Mouse (Mus musculus): ENCODE results near the gene Klrb1c.
A peak's percentile ranks its signal among the peaks of the same experiment; 100 is the strongest.
"Not testable (repeated sequence)": the region's sequence is repeated elsewhere in the genome, so short reads cannot be mapped to it uniquely, and the experiment has no call there.

The Klrb1c gene

GRCm38 (mm10) chr6:128789115-128789514, at the start of gene Klrb1c:
Gene Klrb1c (minus strand): TSS chr6:128789215.
- no peak for DNase-seq (ENCODE audit: low spot score)

- peak; percentile 19 for DNase-seq (ENCODE audit: low spot score)
Measured at GRCm38 (mm10) chr6:128837454-128838341, 48.7 kb upstream of the Klrb1c start.

GRCm38 (mm10) chr6:128836955-128837334, 47.9 kb upstream of the Klrb1c start:
- DNase-seq (ENCODE audit: low spot score) = no peak

- DNase-seq (ENCODE audit: low spot score) = no peak
Measured at GRCm38 (mm10) chr6:128836191-128836954, 47.4 kb upstream of the Klrb1c start.

GRCm38 (mm10) chr6:128835571-128835970, 46.6 kb upstream of the Klrb1c start:
- DNase-seq (ENCODE audit: low spot score) = no peak

GRCm38 (mm10) chr6:128833046-128833445, 44.0 kb upstream of the Klrb1c start:
- DNase-seq (ENCODE audit: low spot score) = no peak

- no peak for DNase-seq (ENCODE audit: low spot score)
Measured at GRCm38 (mm10) chr6:128829837-128830236, 40.8 kb upstream of the Klrb1c start.

GRCm38 (mm10) chr6:128826781-128827180, 37.8 kb upstream of the Klrb1c start:
- DNase-seq (ENCODE audit: low spot score) = no peak

- no peak for DNase-seq (ENCODE audit: low spot score)
Measured at GRCm38 (mm10) chr6:128826132-128826531, 37.1 kb upstream of the Klrb1c start, which contains the start of the genes Gm44511 and Klrb1b. Gene Gm44511 (minus strand): TSS chr6:128826315. Gene Klrb1b (minus strand): TSS chr6:128826331.

GRCm38 (mm10) chr6:128818083-128818802, 29.2 kb upstream of the Klrb1c start:
- no peak for DNase-seq (ENCODE audit: low spot score)

- DNase-seq (ENCODE audit: low spot score) = no peak
Measured at GRCm38 (mm10) chr6:128808532-128808931, 19.5 kb upstream of the Klrb1c start.

- DNase-seq (ENCODE audit: low spot score) = no peak
Measured at GRCm38 (mm10) chr6:128807021-128807420, 18.0 kb upstream of the Klrb1c start.

- DNase-seq (ENCODE audit: low spot score) = peak; percentile 52
Measured at GRCm38 (mm10) chr6:128804823-128805640, 16.0 kb upstream of the Klrb1c start.

- peak; percentile 91 for DNase-seq (ENCODE audit: low spot score)
Measured at GRCm38 (mm10) chr6:128802999-128803857, 14.2 kb upstream of the Klrb1c start.

GRCm38 (mm10) chr6:128802557-128802956, 13.5 kb upstream of the Klrb1c start:
- peak; percentile 26 for DNase-seq (ENCODE audit: low spot score)

GRCm38 (mm10) chr6:128800696-128801095, 11.7 kb upstream of the Klrb1c start:
- DNase-seq (ENCODE audit: low spot score) = not testable (repeated sequence)

GRCm38 (mm10) chr6:128799896-128800270, 10.9 kb upstream of the Klrb1c start:
- DNase-seq (ENCODE audit: low spot score) = no peak

- DNase-seq (ENCODE audit: low spot score) = peak; percentile 81
Measured at GRCm38 (mm10) chr6:128799144-128799895, 10.3 kb upstream of the Klrb1c start.

- DNase-seq (ENCODE audit: low spot score) = peak; percentile 75
Measured at GRCm38 (mm10) chr6:128798772-128799143, 9.7 kb upstream of the Klrb1c start.
